Mouse (Mus musculus): Measurements from ENCODE around the gene Cited2.

GRCm38 (mm10) chr10:17710753-17711152, 12.3 kb upstream of the Cited2 start:
- no peak for TF ChIP-seq CTCF (IDR thresholded peaks at IDR 0.05; ENCODE audit: control insufficient read depth, insufficient read depth, low read length)
- no peak for TF ChIP-seq POLR2A (IDR thresholded peaks at IDR 0.05; ENCODE audit: borderline replicate concordance, control insufficient read depth, low read depth, low read length)
